Mouse (Mus musculus): ENCODE measurements around the gene A530084C06Rik. TPM values are rescaled to one million over a fixed set of nuclear protein-coding genes. Genes with fewer than 3 reads are reported as not detected.

The A530084C06Rik gene
- polyA plus RNA-seq, 1 experiment from 2014 or later, result not detected

GRCm38 (mm10) chr13:31547610-31548009 lies 11.5 kb downstream of the A530084C06Rik start:
- Histone ChIP-seq H3K9ac (ENCODE audit: low read depth, low read length) (no peak overlapping the region), H3K36me3 (ENCODE audit: control insufficient read depth, insufficient read depth, low read length) (no peaks in the 10 kb centered on the region), H3K4me1 (ENCODE audit: control insufficient read depth, insufficient read depth, low read length) (no peaks in the 10 kb centered on the region), H3K4me3 (ENCODE audit: low read depth, low read length) (no peak overlapping the region), H3K9me3 (replicated peaks; ENCODE audit: control insufficient read depth, low read length, poor library complexity, severe bottlenecking) (no peaks in the 10 kb centered on the region), H3K27me3 (ENCODE audit: control insufficient read depth, insufficient read depth, low read depth, low read length) (no peaks in the 10 kb centered on the region), H3K4me2 (ENCODE audit: low read length) (no peak overlapping the region), H3K27ac (ENCODE audit: low read length) (no peak overlapping the region)
- ATAC-seq, result no peak
- 89% methylated on average over 9 of the region's 9 CpGs for WGBS

DNA sequence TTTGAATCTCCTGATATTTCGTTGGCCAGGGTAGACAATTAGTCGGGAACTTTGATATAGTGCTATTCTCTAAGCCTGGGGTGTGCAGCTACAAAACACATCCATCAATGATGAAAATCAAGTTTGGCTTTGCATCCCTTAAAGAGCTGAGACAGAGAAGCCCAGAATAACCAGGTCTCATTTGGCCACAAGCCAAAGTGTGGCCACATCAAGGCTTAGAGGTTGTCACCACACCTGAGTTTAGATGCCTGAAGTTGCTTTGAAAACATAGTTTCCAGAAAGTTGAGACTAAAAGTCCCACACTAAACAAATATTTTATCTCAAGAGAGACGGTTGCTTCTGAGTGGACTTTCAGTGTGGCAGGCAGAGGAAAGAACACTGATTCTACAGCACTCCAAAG lies 11.9 kb downstream of the A530084C06Rik start:
- H3K36me3 ChIP-seq (ENCODE audit: control insufficient read depth, insufficient read depth, low read length), result no peaks in the 10 kb centered on the region
- no peak for ATAC-seq
- no peak overlapping the region for H3K9ac ChIP-seq (ENCODE audit: low read depth, low read length)
- no peaks in the 10 kb centered on the region for H3K9me3 ChIP-seq (replicated peaks; ENCODE audit: control insufficient read depth, low read length, poor library complexity, severe bottlenecking)
- H3K4me1 ChIP-seq (ENCODE audit: control insufficient read depth, insufficient read depth, low read length), result no peaks in the 10 kb centered on the region
- H3K4me2 ChIP-seq (ENCODE audit: low read length), result no peak overlapping the region
- H3K27me3 ChIP-seq (ENCODE audit: control insufficient read depth, insufficient read depth, low read depth, low read length), result no peaks in the 10 kb centered on the region
- H3K4me3 ChIP-seq (ENCODE audit: low read depth, low read length), result no peak overlapping the region
- 86% methylated on average over 3 of the region's 3 CpGs for WGBS
- H3K27ac ChIP-seq (ENCODE audit: low read length), result no peak overlapping the region

- H3K4me1 ChIP-seq (ENCODE audit: control insufficient read depth, insufficient read depth, low read length), result no peaks in the 10 kb centered on the region
- no peaks in the 10 kb centered on the region for H3K27me3 ChIP-seq (ENCODE audit: control insufficient read depth, insufficient read depth, low read depth, low read length)
- WGBS, result 86% methylated on average over 2 of the region's 2 CpGs
- H3K4me2 ChIP-seq (ENCODE audit: low read length), result no peak overlapping the region
- H3K36me3 ChIP-seq (ENCODE audit: control insufficient read depth, insufficient read depth, low read length), result no peaks in the 10 kb centered on the region
- no peaks in the 10 kb centered on the region for H3K9me3 ChIP-seq (replicated peaks; ENCODE audit: control insufficient read depth, low read length, poor library complexity, severe bottlenecking)
- no peak for ATAC-seq
- H3K9ac ChIP-seq (ENCODE audit: low read depth, low read length), result no peak overlapping the region
- no peak overlapping the region for H3K27ac ChIP-seq (ENCODE audit: low read length)
- no peak overlapping the region for H3K4me3 ChIP-seq (ENCODE audit: low read depth, low read length)
These were observed 12.3 kb downstream of the A530084C06Rik start for GRCm38 (mm10) chr13:31546784-31547183.

GRCm38 (mm10) chr13:31543021-31543420 lies 16.1 kb downstream of the A530084C06Rik start:
- H3K36me3 ChIP-seq (ENCODE audit: control insufficient read depth, insufficient read depth, low read length), result no peaks in the 10 kb centered on the region
- no peak for ATAC-seq
- H3K4me1 ChIP-seq (ENCODE audit: control insufficient read depth, insufficient read depth, low read length), result no peaks in the 10 kb centered on the region

GRCm38 (mm10) chr13:31534726-31535125 lies 24.4 kb downstream of the A530084C06Rik start:
- Histone ChIP-seq H3K9me3 (replicated peaks; ENCODE audit: control insufficient read depth, low read length, poor library complexity, severe bottlenecking) (no peaks in the 10 kb centered on the region), H3K9ac (ENCODE audit: low read depth, low read length) (no peak overlapping the region), H3K27ac (ENCODE audit: low read length) (no peak overlapping the region), H3K4me2 (ENCODE audit: low read length) (no peak overlapping the region), H3K4me1 (ENCODE audit: control insufficient read depth, insufficient read depth, low read length) (no peaks in the 10 kb centered on the region), H3K36me3 (ENCODE audit: control insufficient read depth, insufficient read depth, low read length) (no peaks in the 10 kb centered on the region), H3K27me3 (ENCODE audit: control insufficient read depth, insufficient read depth, low read depth, low read length) (no peaks in the 10 kb centered on the region), H3K4me3 (ENCODE audit: low read depth, low read length) (no peak overlapping the region)
- WGBS, result 93% methylated on average over 4 of the region's 4 CpGs
- ATAC-seq, result no peak

More at GRCm38 (mm10) chr13:31543021-31543420, 16.1 kb downstream of the A530084C06Rik start:
- no peaks in the 10 kb centered on the region for H3K9me3 ChIP-seq (replicated peaks; ENCODE audit: control insufficient read depth, low read length, poor library complexity, severe bottlenecking)
- H3K4me3 ChIP-seq (ENCODE audit: low read depth, low read length), result no peak overlapping the region
- H3K4me2 ChIP-seq (ENCODE audit: low read length), result no peak overlapping the region
- 95% methylated on average over 5 of the region's 5 CpGs for WGBS
- H3K27ac ChIP-seq (ENCODE audit: low read length), result no peak overlapping the region
- no peak overlapping the region for H3K9ac ChIP-seq (ENCODE audit: low read depth, low read length)
- H3K27me3 ChIP-seq (ENCODE audit: control insufficient read depth, insufficient read depth, low read depth, low read length), result no peaks in the 10 kb centered on the region

DNA sequence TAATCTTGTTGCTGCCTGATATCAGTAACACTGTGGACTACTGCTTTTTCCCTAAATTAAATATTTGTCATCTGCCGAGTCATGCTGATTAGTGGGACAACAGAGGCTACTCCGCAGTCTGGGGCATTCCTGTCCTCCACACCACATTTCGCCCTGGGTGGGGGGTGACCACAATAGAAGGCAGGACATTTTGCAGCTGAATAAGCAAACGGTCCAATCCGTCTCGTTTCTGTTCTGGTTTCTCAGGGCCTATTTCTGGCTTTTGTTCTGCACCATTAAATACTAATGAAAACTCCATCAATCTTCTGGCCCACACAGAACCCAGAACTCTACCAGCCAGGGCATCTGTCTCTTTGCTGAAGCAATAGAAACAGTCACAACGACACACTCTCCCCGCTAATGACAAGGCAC lies 27.5 kb downstream of the A530084C06Rik start:
- no peak for ATAC-seq

GRCm38 (mm10) chr13:31531186-31531585 lies 27.9 kb downstream of the A530084C06Rik start:
- Histone ChIP-seq H3K27ac (ENCODE audit: low read length) (no peak overlapping the region), H3K9ac (ENCODE audit: low read depth, low read length) (no peak overlapping the region), H3K27me3 (ENCODE audit: control insufficient read depth, insufficient read depth, low read depth, low read length) (no peaks in the 10 kb centered on the region), H3K9me3 (replicated peaks; ENCODE audit: control insufficient read depth, low read length, poor library complexity, severe bottlenecking) (no peaks in the 10 kb centered on the region), H3K4me1 (ENCODE audit: control insufficient read depth, insufficient read depth, low read length) (no peaks in the 10 kb centered on the region), H3K4me2 (ENCODE audit: low read length) (no peak overlapping the region), H3K4me3 (ENCODE audit: low read depth, low read length) (no peak overlapping the region), H3K36me3 (ENCODE audit: control insufficient read depth, insufficient read depth, low read length) (no peaks in the 10 kb centered on the region)
- ATAC-seq, result no peak
- WGBS, result 86% methylated on average over 5 of the region's 5 CpGs

More for the DNA sequence above, 27.5 kb downstream of the A530084C06Rik start:
- no peaks in the 10 kb centered on the region for H3K36me3 ChIP-seq (ENCODE audit: control insufficient read depth, insufficient read depth, low read length)
- WGBS, result 50% methylated on average over 8 of the region's 8 CpGs
- H3K4me1 ChIP-seq (ENCODE audit: control insufficient read depth, insufficient read depth, low read length), result no peaks in the 10 kb centered on the region
- no peak overlapping the region for H3K9ac ChIP-seq (ENCODE audit: low read depth, low read length)
- no peaks in the 10 kb centered on the region for H3K27me3 ChIP-seq (ENCODE audit: control insufficient read depth, insufficient read depth, low read depth, low read length)
- no peak overlapping the region for H3K27ac ChIP-seq (ENCODE audit: low read length)
- H3K4me3 ChIP-seq (ENCODE audit: low read depth, low read length), result no peak overlapping the region
- H3K4me2 ChIP-seq (ENCODE audit: low read length), result no peak overlapping the region
- no peaks in the 10 kb centered on the region for H3K9me3 ChIP-seq (replicated peaks; ENCODE audit: control insufficient read depth, low read length, poor library complexity, severe bottlenecking)

DNA sequence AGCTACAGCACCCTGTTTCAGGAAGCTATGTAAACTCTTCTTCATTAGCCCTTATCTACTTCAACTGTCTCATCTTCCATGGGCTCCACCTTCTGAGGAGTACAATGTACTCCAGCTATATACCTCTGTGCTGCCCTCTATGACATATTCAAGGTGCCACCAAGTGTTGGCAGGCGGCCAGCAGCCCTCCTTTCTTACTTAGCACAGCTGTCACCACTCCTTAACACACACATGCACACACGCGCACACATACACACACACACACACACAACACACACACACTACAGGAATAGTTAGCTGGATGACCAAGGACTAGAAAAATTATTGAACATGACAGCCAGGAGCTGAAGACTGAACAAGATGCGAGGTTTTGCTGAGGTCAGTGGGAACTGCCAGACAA lies 34.2 kb downstream of the A530084C06Rik start:
- whole genome bisulfite sequencing, result 89% methylated on average over 4 of the region's 4 CpGs
- H3K9me3 ChIP-seq (replicated peaks; ENCODE audit: control insufficient read depth, low read length, poor library complexity, severe bottlenecking), result no peaks in the 10 kb centered on the region

DNA sequence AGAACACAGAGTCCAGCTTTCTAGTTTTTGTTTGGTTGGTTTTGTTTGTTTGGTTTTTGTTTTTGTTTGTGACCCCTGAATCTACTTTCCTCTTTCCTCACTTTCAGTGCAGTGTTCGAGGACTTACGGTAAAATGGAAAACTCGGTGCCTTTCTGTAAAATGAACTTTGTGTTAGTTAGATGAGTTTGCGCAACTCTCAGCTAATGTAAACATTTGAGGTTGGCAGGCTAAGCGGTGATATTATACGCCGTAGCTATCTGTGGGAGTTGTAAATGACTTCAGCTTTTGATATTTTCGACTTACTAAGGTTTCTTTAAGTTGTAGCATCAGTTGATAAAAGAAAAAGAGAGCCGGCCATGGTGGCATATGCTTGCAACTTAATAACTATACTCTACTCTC lies 40.2 kb downstream of the A530084C06Rik start:
- no peak for ATAC-seq

More for the DNA sequence above, 34.2 kb downstream of the A530084C06Rik start:
- Histone ChIP-seq H3K36me3 (ENCODE audit: control insufficient read depth, insufficient read depth, low read length) (no peaks in the 10 kb centered on the region), H3K4me2 (ENCODE audit: low read length) (no peak overlapping the region), H3K4me1 (ENCODE audit: control insufficient read depth, insufficient read depth, low read length) (no peaks in the 10 kb centered on the region), H3K27me3 (ENCODE audit: control insufficient read depth, insufficient read depth, low read depth, low read length) (no peaks in the 10 kb centered on the region), H3K9ac (ENCODE audit: low read depth, low read length) (no peak overlapping the region), H3K27ac (ENCODE audit: low read length) (no peak overlapping the region), H3K4me3 (ENCODE audit: low read depth, low read length) (no peak overlapping the region)
- no peak for ATAC-seq

More for the DNA sequence above, 40.2 kb downstream of the A530084C06Rik start:
- Histone ChIP-seq H3K27me3 (ENCODE audit: control insufficient read depth, insufficient read depth, low read depth, low read length) (no peaks in the 10 kb centered on the region), H3K36me3 (ENCODE audit: control insufficient read depth, insufficient read depth, low read length) (no peaks in the 10 kb centered on the region), H3K9ac (ENCODE audit: low read depth, low read length) (no peak overlapping the region), H3K27ac (ENCODE audit: low read length) (no peak overlapping the region), H3K4me3 (ENCODE audit: low read depth, low read length) (no peak overlapping the region), H3K4me1 (ENCODE audit: control insufficient read depth, insufficient read depth, low read length) (no peaks in the 10 kb centered on the region), H3K4me2 (ENCODE audit: low read length) (no peak overlapping the region), H3K9me3 (replicated peaks; ENCODE audit: control insufficient read depth, low read length, poor library complexity, severe bottlenecking) (no peaks in the 10 kb centered on the region)
- WGBS, result 91% methylated on average over 9 of the region's 9 CpGs

Measured in midbrain, embryonic 16.5 days (tissue).